Mouse (Mus musculus) Patski (cell line): ENCODE results near the gene Gm10295. TPM values are rescaled to one million over a fixed set of nuclear protein-coding genes. Genes with fewer than 3 reads are reported as not detected.
A peak's percentile ranks its signal among the peaks of the same experiment; 100 is the strongest.

ENCODE experiments used
- ATAC-seq: fragments of 100-300 bp; one replicate; pipeline ENCODE4 v1.8.0; 2021
- CTCF ChIA-PET: fragments of 350-600 bp; sonication (Branson Sonifier 250); formaldehyde crosslinking; loops from one replicate; lab custom pipeline; 2022; ENCODE audit warnings: inconsistent platforms; lab: Charles Lee
- POLR2A ChIA-PET: fragments of 350-600 bp; sonication (Branson Sonifier 250); formaldehyde crosslinking; loops from one replicate; lab custom pipeline; 2022; ENCODE audit warnings: antibody characterized with exemption, inconsistent platforms; lab: Charles Lee
- DNase-seq: peaks from one replicate; pipeline ENCODE4 v3.0.0-alpha.2; 2011; ENCODE audit warnings: low read depth, low spot score
- H3K27me3 ChIP-seq: fragments of 371-371 bp; one replicate; pipeline ENCODE4 v1.5.1; 2021
- CTCF ChIP-seq: fragments of 100-300 bp; IDR thresholded peaks from one replicate; pipeline ENCODE4 v1.5.1; 2021
- in situ Hi-C: fragments of 300-500 bp; cut with MboI; formaldehyde crosslinking; loops from 3 replicates; pipeline ENCODE4 v1.11.1; 2018; ENCODE audit warnings: low pct_unique_long_range_greater_than_20kb, mixed read lengths
- polyA plus RNA-seq: library from polyadenylated mRNA; unstranded; gene quantifications from one replicate; pipeline ENCODE4 v1.2.3, GENCODE M21; 2021

Gm10295 gene
- polyA plus RNA-seq, 1 experiment from 2014 or later, result not detected

DNA sequence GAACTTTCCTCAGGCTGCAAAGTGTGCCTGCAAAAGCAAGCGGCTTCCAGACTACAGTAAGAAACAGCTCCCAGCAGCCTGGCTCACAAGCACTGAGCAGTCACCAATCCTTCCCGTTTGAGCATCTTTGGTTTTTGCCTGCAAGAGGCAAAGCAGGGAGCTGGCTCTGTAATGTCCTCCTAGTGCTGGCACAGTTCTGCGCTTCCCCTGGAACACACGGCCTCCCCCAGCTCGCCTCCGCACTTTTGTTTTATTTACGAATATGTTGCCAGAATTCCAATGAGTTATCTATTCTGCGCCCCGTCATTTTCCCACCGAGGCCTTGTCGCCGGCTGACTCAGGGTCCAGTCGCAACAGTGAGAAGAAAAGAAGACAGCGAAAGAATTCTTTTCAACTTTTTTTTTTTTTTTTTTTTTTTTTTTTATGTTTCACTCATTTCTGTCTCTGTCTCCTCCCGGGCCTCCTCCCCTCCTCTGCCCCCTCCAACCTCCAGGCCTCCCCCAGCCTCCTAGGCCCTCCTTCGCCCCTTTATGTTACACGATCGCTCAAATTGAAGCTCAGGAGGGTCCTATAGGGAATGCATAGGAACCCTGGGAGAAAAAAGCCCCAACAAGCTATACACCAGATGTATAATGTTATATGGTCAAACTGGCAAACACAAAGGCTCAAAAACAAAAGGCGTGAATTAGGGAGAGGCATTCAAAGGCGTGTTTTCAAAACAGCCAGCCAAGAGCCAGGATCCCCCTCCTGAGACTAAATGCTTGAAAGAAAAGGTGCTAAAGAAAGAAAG, 32.3 kb upstream of the Gm10295 start:
- in situ Hi-C loops, result no loop called here
- ChIA-PET CTCF (interaction anchor here (0.7 kb wide), 1 partner anchor 78 kb away, joined by 3 read pairs; no protein-coding TSS in a partner anchor), POLR2A (interaction anchor here (0.6 to 1.2 kb wide), 4 partner anchors 12 to 1895 kb away, joined by 3 to 7 read pairs (median 6); no protein-coding TSS in a partner anchor)
- H3K27me3 ChIP-seq, result no peaks in the 10 kb centered on the region
- TF ChIP-seq CTCF, result no peak
- no peak for DNase-seq
- ATAC-seq, result no peak

DNA sequence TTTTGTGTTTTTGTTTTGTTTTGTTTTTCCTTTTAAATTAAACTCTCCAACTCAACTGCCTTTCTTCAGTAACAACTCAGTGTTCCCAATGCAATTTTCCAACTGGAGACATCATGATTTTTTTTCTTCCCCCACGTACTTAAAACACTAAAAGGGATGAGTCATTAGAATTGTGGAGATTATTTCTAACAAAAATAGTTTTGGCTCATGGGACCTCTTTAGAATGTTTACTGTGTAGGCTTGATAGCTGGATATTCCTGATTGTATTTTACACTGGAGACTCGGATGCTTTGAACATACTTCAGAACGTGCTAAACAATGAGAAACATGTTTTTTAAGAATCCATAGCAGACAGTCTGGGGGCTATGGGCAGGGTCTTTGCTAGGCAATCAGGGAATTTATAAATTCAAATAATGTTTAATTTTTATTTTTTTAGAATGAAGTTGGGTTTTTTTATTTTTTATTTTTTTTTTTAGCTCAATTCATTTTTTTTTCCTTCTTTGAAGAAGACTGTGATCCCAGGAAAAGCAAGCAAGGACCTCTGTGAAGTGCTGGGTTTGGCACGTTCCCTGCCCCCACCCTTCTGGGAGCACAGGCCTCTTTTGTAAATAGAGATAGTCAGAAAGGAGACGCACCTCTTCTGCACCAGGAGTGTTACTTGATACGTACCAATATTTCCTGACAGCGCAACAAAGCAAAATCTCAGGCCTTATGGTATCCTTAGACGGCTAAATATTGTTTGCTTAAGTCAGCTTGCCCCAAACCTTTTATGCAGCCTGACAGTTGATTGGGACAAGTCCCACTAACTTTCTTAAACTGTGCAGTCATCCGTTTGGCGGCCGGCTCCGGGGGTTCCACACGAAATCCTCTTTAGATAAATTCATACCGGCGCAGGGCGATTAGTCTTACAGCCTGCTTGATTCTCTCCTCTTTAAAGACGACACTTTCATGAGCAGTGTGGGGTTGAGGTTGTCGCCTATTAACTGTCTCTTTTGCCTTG, 28.8 kb upstream of the Gm10295 start:
- DNase-seq (no peak), ATAC-seq (no peak)
- ChIA-PET POLR2A (no interaction called here), CTCF (interaction anchor here (0.7 kb wide), 1 partner anchor 1232 kb away, joined by 3 read pairs; no protein-coding TSS in a partner anchor)
- H3K27me3 ChIP-seq, result no peaks in the 10 kb centered on the region
- TF ChIP-seq CTCF, result no peak
- in situ Hi-C loops, result no loop called here

DNA sequence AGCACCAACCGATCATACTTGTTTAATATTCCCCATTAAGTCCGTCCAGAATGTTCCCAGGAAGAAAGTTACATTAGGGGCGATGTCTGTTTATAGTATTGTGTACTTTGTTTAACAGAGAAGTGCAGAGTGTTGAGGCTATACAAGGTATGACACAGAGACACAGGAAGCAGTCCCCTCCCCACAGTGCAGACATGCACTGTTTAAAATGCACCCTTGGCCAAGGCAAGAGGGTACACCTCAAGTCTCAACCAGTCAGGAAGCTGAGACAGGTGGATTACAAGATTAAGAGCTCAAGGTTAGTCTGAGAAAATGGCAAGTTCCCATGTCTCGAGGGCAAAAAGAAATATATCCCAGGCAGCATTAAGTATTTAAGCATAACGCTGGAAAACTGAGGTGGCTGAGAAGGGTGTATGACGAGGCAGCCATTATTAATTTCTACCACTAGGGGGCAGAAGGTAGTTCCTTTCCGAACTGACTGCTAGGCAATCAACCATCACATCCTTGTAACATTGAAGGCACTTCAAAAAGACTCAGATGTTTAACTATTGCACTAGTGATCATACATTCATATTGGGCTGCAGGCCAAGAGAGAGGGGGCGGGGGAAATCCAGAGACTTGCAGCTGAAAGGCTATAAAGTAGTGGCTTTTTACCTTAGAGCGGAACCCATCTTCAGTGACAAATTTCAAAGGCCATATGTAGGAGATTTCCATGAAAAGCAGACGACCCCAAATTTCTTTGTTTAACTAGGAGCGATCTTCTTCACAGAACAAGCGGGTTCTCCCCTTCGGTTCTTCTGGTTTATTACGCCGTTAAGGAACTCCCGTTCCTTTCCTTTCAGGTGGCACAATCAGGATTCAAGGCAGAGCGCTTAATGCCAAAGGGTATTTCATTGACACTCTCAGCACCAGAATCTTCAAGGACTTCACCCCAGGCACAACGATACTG, 27.8 kb upstream of the Gm10295 start:
- DNase-seq (no peak), ATAC-seq (no peak)
- peak; percentile 69 for TF ChIP-seq CTCF
- POLR2A ChIA-PET, result no interaction called here
- in situ Hi-C loops, result no loop called here
- CTCF ChIA-PET, result interaction anchor here (1.0 kb wide), 1 partner anchor 10 kb away, joined by 3 read pairs; no protein-coding TSS in a partner anchor
- no peaks in the 10 kb centered on the region for H3K27me3 ChIP-seq

DNA sequence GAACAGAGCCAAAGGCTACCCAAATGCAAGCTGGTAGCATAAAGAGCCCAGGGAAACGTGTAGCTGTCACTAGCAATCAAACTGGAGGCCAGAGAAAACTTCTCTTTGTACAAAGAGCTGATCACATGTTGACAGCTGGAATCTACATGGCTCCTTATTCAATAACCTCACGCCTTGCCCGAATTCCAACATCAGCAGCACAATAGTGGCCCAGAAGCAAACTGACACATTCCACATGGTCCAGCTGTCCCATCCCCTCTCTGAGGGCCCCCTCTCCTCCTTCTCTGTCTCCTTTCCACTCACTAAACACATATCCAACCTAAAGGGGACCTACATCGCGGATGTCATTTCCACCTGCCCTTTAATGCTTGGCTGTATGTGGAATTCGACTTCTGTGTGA, 26.7 kb upstream of the Gm10295 start:
- in situ Hi-C loops, result no loop called here
- ChIA-PET CTCF (no interaction called here), POLR2A (no interaction called here)
- TF ChIP-seq CTCF, result no peak
- DNase-seq (no peak), ATAC-seq (no peak)
- H3K27me3 ChIP-seq, result no peaks in the 10 kb centered on the region

DNA sequence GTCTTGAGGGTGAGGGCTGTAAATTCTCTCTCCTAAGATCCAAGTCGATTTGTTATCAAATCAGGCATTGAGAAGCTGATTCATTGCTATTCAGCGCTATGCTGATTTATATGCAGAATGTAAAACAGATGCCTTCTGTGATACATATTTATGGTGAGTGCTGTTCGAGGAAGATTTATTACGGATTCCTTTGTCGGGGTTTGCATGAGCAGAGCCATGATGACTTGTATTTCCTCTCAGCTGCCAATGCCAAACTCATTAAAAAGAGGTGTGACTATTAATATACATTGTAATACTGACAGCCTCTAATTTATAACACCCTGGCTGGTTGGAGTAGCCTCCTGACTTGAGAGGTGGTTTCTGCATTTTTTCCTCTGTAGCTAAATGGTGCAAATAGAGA, 22.8 kb upstream of the Gm10295 start:
- in situ Hi-C loops, result no loop called here
- TF ChIP-seq CTCF, result no peak
- DNase-seq (no peak), ATAC-seq (no peak)
- ChIA-PET POLR2A (interaction anchor here (0.7 kb wide), 1 partner anchor 801 kb away, joined by 4 read pairs; no protein-coding TSS in a partner anchor), CTCF (interaction anchor here (1.4 to 1.9 kb wide), 2 partner anchors 11 to 15 kb away, joined by 4 to 5 read pairs; no protein-coding TSS in a partner anchor)
- H3K27me3 ChIP-seq, result no peaks in the 10 kb centered on the region

DNA sequence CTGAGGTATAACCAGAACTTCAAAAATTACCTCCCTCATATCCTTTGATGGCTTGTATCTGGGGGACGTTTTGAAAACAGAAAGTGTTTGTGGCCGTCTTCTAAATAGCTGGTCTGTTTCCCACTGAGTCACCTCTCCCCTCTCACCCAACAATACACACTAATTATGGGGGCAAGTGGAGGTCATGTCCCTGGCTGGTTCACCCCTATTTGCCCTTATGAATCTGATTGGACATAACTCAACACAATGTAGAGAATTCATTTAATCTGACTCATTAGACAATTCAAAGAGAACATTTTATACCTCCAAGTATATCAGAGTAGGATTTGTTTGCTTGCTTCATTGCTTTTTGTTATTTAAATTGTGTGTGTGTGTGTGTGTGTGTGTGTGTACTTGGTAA, 20.6 kb upstream of the Gm10295 start:
- no peak for TF ChIP-seq CTCF
- in situ Hi-C loops, result no loop called here
- ChIA-PET CTCF (no interaction called here), POLR2A (no interaction called here)
- ATAC-seq (no peak), DNase-seq (no peak)
- no peaks in the 10 kb centered on the region for H3K27me3 ChIP-seq

DNA sequence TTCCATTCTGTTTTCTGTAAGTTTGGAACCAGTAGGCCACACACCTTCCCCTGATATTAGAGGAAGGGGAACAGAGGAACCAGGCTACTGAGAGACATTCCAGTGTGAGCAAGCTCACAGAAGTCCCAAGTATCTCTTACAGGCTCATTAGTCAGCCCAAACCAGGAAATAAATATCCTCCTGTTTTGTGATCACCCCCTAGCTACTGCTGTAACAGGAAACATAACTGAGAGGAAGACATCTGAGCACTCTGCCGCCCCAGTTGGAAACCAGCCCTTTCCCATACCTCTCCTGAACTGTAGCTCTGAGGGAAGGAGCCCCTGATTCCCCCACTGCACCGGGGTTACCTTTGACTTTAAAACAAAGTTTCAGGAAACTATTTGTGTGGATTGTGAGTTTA, 19.5 kb upstream of the Gm10295 start:
- TF ChIP-seq CTCF, result no peak
- CTCF ChIA-PET, result no interaction called here
- in situ Hi-C loops, result no loop called here
- no peaks in the 10 kb centered on the region for H3K27me3 ChIP-seq
- ATAC-seq, result no peak
- no peak for DNase-seq
- POLR2A ChIA-PET, result interaction anchor here (0.8 kb wide), 1 partner anchor 12 kb away, joined by 6 read pairs; no protein-coding TSS in a partner anchor

DNA sequence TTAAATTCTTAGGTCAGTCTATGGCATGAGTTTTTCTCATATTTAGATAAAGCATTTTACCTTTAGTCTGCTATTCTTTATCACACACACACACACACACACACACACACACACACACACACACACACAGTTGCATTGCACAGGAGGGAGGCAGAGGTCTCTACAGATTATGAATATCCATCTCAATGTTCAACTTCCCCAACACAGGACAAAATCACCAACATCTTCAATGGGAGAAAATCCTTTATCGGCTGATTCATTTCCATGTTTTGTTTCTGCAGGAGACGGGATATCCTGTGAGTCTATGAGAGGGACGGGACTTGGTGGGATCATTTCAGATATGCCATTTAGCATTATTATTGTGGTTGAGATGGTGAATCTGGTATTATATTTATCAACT, 18.8 kb upstream of the Gm10295 start:
- in situ Hi-C loops, result no loop called here

DNA sequence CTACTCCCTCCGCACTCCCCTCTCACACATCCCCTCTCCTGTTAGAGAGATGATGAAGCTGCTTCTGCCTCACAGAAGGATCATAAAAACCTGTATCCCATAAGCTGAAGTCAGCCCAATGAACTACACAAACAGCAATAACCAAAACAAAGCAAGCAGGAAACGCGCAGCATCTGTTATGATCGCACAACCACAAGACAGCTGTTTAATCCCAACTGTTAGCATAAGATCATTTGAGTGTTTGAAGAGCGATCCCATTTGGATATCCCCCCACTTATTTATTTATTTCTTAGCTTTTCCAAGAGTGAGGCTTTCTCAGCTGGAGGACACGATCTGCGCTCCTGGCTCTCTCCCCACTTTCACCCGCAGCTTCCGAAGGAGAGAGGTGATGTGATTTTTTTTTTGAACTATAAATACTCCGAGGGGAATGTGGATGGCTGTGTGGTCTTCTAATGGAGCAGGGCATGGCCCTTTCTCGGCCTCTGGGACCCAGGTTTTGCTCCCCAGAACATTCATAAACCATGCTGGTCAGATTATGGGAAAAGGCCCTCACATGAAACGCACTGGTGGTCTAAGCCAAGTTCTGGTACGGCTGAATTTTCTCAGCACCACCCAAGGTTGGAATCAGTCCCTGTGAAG, 17.4 kb upstream of the Gm10295 start:
- CTCF ChIA-PET, result interaction anchor here (1.0 to 1.2 kb wide), 2 partner anchors 10 to 43 kb away, joined by 3 read pairs; no protein-coding TSS in a partner anchor
- no peak for ATAC-seq
- TF ChIP-seq CTCF, result no peak
- in situ Hi-C loops, result no loop called here
- H3K27me3 ChIP-seq, result no peaks in the 10 kb centered on the region
- POLR2A ChIA-PET, result interaction anchor here (0.8 kb wide), 1 partner anchor 12 kb away, joined by 3 read pairs; no protein-coding TSS in a partner anchor
- no peak for DNase-seq

More for the DNA sequence above, 18.8 kb upstream of the Gm10295 start:
- no peaks in the 10 kb centered on the region for H3K27me3 ChIP-seq
- DNase-seq (no peak), ATAC-seq (no peak)
- ChIA-PET POLR2A (interaction anchor here (0.6 to 0.8 kb wide), 2 partner anchors 13 to 565 kb away, joined by 5 to 6 read pairs; no protein-coding TSS in a partner anchor), CTCF (no interaction called here)
- no peak for TF ChIP-seq CTCF
